Comparison of ENCODE assay signal across 26 mouse cellular contexts in genomic region chr12:96442546-96442945, GRCm38 (mm10).
DNase-seq lines count a peak whose midpoint lies in the region; ATAC-seq and TF ChIP-seq lines count a peak whose summit lies in the region.
"Had no signal": no experiment of that assay in that cellular context is flagged by ENCODE, and none has a peak within 500 bp of the region (broad histone marks: within the 10 kb centered on the region; RNA-seq: fewer than 3 reads in every experiment).

No protein-coding gene starts in this region.

- no peaks in the 10 kb centered on the region for H3K36me3 ChIP-seq in lung, embryonic 14.5 days (ENCODE audit: insufficient read depth)
- H3K36me3 ChIP-seq: embryonic facial prominence, embryonic 15.5 days; forebrain, embryonic 10.5 days; heart, embryonic 15.5 days; hindbrain, embryonic 15.5 days had no signal

- no peaks in the 10 kb centered on the region for H3K27me3 ChIP-seq in lung, embryonic 14.5 days (ENCODE audit: insufficient read depth, low read length)
- H3K27me3 ChIP-seq: CH12.LX; embryonic facial prominence, embryonic 15.5 days; heart, embryonic 15.5 days; hindbrain, embryonic 15.5 days; Patski had no signal

- WGBS in lung, embryonic 14.5 days: 55% methylated on average over 3 of the region's 3 CpGs

- H3K4me2 ChIP-seq in lung, embryonic 14.5 days: no peak overlapping the region
- H3K4me2 ChIP-seq: embryonic facial prominence, embryonic 15.5 days; heart, embryonic 11.5 days; heart, embryonic 15.5 days; hindbrain, embryonic 15.5 days had no signal

- H3K27ac ChIP-seq in lung, embryonic 14.5 days (ENCODE audit: low read depth): no peak overlapping the region
- H3K27ac ChIP-seq: embryonic facial prominence, embryonic 15.5 days; forebrain, embryonic 10.5 days; heart, adult 2 months; heart, embryonic 15.5 days; hindbrain, embryonic 15.5 days had no signal

- DNase-seq in adrenal gland, postnatal 14 days: peak; percentile 7
- no peak for DNase-seq in adrenal gland, adult 8-10 months
- peak; percentile 7 for DNase-seq in heart, postnatal 4 days
- DNase-seq in heart, postnatal 36 days: no peak
- DNase-seq in lung, embryonic 14.5 days: peak; percentile 68
- no peak for DNase-seq in lung, postnatal 36 days
- peak; percentile 2 for DNase-seq in 416B (ENCODE audit: low read depth)
- DNase-seq in right cerebral cortex, adult 2 months (ENCODE audit: low spot score in 2 of 2): no peak
- DNase-seq: adrenal gland, adult 2 months; cerebellum, adult 11 months; cerebellum, adult 9-10 months; embryo, embryonic 11 days; gastrocnemius, postnatal 14 days; heart, adult 2 months; heart, postnatal 14 days had no signal

- no peak overlapping the region for H3K9ac ChIP-seq in lung, embryonic 14.5 days
- H3K9ac ChIP-seq: embryonic facial prominence, embryonic 15.5 days; heart, embryonic 15.5 days; hindbrain, embryonic 15.5 days had no signal

- intact Hi-C loops in heart, postnatal 36 days (cut with DNase I): no loop called here

- ATAC-seq in lung, embryonic 14.5 days (ENCODE audit: insufficient read depth): no peak
- ATAC-seq: activated CD4-positive, CD25-positive, alpha-beta regulatory T cell, adult 4 months; forebrain, embryonic 16.5 days; intestine, embryonic 16.5 days; Patski had no signal

- no peaks in the 10 kb centered on the region for H3K9me3 ChIP-seq in lung, embryonic 14.5 days (ENCODE audit: low read depth, low read length)
- H3K9me3 ChIP-seq: embryonic facial prominence, embryonic 15.5 days; forebrain, embryonic 10.5 days; heart, embryonic 15.5 days; hindbrain, embryonic 15.5 days had no signal

- no peak for TF ChIP-seq CTCF in lung, embryonic 14.5 days (IDR thresholded peaks at IDR 0.05; ENCODE audit: low read depth)

- H3K4me3 ChIP-seq in lung, embryonic 14.5 days (ENCODE audit: low read depth, low read length): no peak overlapping the region
- H3K4me3 ChIP-seq: embryonic facial prominence, embryonic 15.5 days; erythroblast, embryonic 14.5 days; forebrain, embryonic 10.5 days; heart, adult 2 months; heart, embryonic 15.5 days; hindbrain, embryonic 15.5 days had no signal

- H3K4me1 ChIP-seq in lung, embryonic 14.5 days (ENCODE audit: insufficient read depth): no peaks in the 10 kb centered on the region
- H3K4me1 ChIP-seq: embryonic facial prominence, embryonic 15.5 days; forebrain, embryonic 10.5 days; heart, embryonic 15.5 days; hindbrain, embryonic 15.5 days had no signal

Comparison
In these comparisons a context has a peak if more than half of its experiments do, and no peak if none do; other contexts are left out.
1. DNase-seq: peak in adrenal gland, postnatal 14 days (single experiment), heart, postnatal 4 days (single experiment), lung, embryonic 14.5 days (single experiment) and 416B (single experiment); none in adrenal gland, adult 8-10 months (single experiment), heart, postnatal 36 days (0 of 2), lung, postnatal 36 days (single experiment) and right cerebral cortex, adult 2 months (0 of 2).